Mouse (Mus musculus) myocyte (in vitro differentiated cells): ENCODE measurements at regions not wholly inside any gene's neighbourhood (a gene's known extent, or its start where the extent isn't known, plus 50 kb on each side); places are given as distances from the start of the nearest gene placed in this dataset.

Experiments used
- H3K27me3 ChIP-seq: one replicate; pipeline ENCODE4 v1.6.1; 2011; ENCODE audit not compliant: control insufficient read depth, insufficient read depth, insufficient read length
- H3K36me3 ChIP-seq: one replicate; pipeline ENCODE4 v1.6.1; 2011; ENCODE audit not compliant: control insufficient read depth, insufficient read depth
- H3K4me2 ChIP-seq: one replicate; pipeline ENCODE4 v1.6.1; 2011; ENCODE audit warnings: low read depth, control low read depth
- H3K4me3 ChIP-seq: one replicate; pipeline ENCODE4 v1.5.1; 2011; ENCODE audit warnings: mild to moderate bottlenecking, control low read depth, moderate library complexity
- H3K79me2 ChIP-seq: one replicate; pipeline ENCODE4 v1.6.1; 2011; ENCODE audit not compliant: control insufficient read depth, insufficient read depth
- H3ac ChIP-seq: one replicate; pipeline ENCODE4 v1.6.1; 2011; ENCODE audit not compliant: control insufficient read depth, insufficient read length
- CEBPB ChIP-seq: IDR thresholded peaks from 2 replicates; pipeline ENCODE4 v1.6.1; 2011; ENCODE audit warnings: mild to moderate bottlenecking, moderate library complexity; ENCODE audit not compliant: poor library complexity, insufficient read depth, severe bottlenecking
- E2F4 ChIP-seq: IDR thresholded peaks from one replicate; pipeline ENCODE4 v1.6.1; 2011; ENCODE audit warnings: mild to moderate bottlenecking, control low read depth, moderate library complexity; ENCODE audit not compliant: insufficient read depth
- MAX ChIP-seq: IDR thresholded peaks from one replicate; pipeline ENCODE4 v1.6.1; 2011; ENCODE audit warnings: low read depth, mild to moderate bottlenecking, control low read depth
- MYOD1 ChIP-seq, 3 experiments: IDR thresholded peaks; one replicate each; pipeline ENCODE4 v1.6.1; 2011; ENCODE audit warnings: control low read depth in 2 of 3, low read depth in 2 of 3, mild to moderate bottlenecking in 2 of 3, moderate library complexity in 1 of 3; ENCODE audit not compliant: insufficient read length in 2 of 3, control insufficient read depth in 1 of 3
- MYOG ChIP-seq, 3 experiments: IDR thresholded peaks; one replicate each; pipeline ENCODE4 v1.6.1; 2011; ENCODE audit warnings: control low read depth in 2 of 3, low read depth in 2 of 3, mild to moderate bottlenecking in 2 of 3; ENCODE audit not compliant: insufficient read length in 2 of 3, control insufficient read depth in 1 of 3, insufficient read depth in 1 of 3
- POLR2A ChIP-seq: IDR thresholded peaks from one replicate; pipeline ENCODE4 v1.6.1; 2011; ENCODE audit warnings: low read depth, mild to moderate bottlenecking, control low read depth, moderate library complexity; ENCODE audit not compliant: insufficient read length
- POLR2AphosphoS2 ChIP-seq: IDR thresholded peaks from one replicate; pipeline ENCODE4 v1.6.1; 2011; ENCODE audit warnings: low read depth, control low read depth; ENCODE audit not compliant: insufficient read length
- REST ChIP-seq: IDR thresholded peaks from one replicate; pipeline ENCODE4 v1.6.1; 2011; ENCODE audit warnings: mild to moderate bottlenecking, control low read depth, moderate library complexity; ENCODE audit not compliant: insufficient read depth, insufficient read length
- SRF ChIP-seq: IDR thresholded peaks from one replicate; pipeline ENCODE4 v1.6.1; 2011; ENCODE audit warnings: low read depth; ENCODE audit not compliant: control insufficient read depth, insufficient read length
- TCF12 ChIP-seq: IDR thresholded peaks from one replicate; pipeline ENCODE4 v1.6.1; 2011; ENCODE audit warnings: mild to moderate bottlenecking, control low read depth; ENCODE audit not compliant: poor library complexity, insufficient read depth, severe bottlenecking
- TCF3 ChIP-seq: IDR thresholded peaks from one replicate; pipeline ENCODE4 v1.6.1; 2011; ENCODE audit warnings: low read depth, control low read depth; ENCODE audit not compliant: insufficient read length
- USF1 ChIP-seq: IDR thresholded peaks from one replicate; pipeline ENCODE4 v1.6.1; 2011; ENCODE audit warnings: low read depth, mild to moderate bottlenecking, control low read depth, moderate library complexity

GRCm38 (mm10) chr13:39226829-39227228 lies 266.2 kb upstream of the Slc35b3 start:
- no peaks in the 10 kb centered on the region for H3K36me3 ChIP-seq
- H3K79me2 ChIP-seq, result no peaks in the 10 kb centered on the region
- H3K4me3 ChIP-seq, result no peak overlapping the region
- no peak overlapping the region for H3ac ChIP-seq
- TF ChIP-seq POLR2A (no peak), TCF3 (no peak), REST (no peak), USF1 (no peak), MYOD1 (IDR thresholded peaks at IDR 0.05; ENCODE audit: control insufficient read depth in 1 of 3, insufficient read length in 2 of 3, low read depth in 2 of 3) (no peak), MYOG (IDR thresholded peaks at IDR 0.05; ENCODE audit: control insufficient read depth in 1 of 3, insufficient read depth in 1 of 3, insufficient read length in 2 of 3, low read depth in 2 of 3) (no peak), E2F4 (no peak)
- H3K27me3 ChIP-seq, result no peaks in the 10 kb centered on the region
- H3K4me2 ChIP-seq, result no peak overlapping the region

- H3K4me3 ChIP-seq, result no peak overlapping the region
- TF ChIP-seq SRF (no peak), MYOD1 (IDR thresholded peaks at IDR 0.05; ENCODE audit: control insufficient read depth in 1 of 3, insufficient read length in 2 of 3, low read depth in 2 of 3) (no peak), TCF12 (no peak), E2F4 (no peak), CEBPB (no peak), POLR2A (no peak), USF1 (no peak), POLR2AphosphoS2 (no peak), MYOG (IDR thresholded peaks at IDR 0.05; ENCODE audit: control insufficient read depth in 1 of 3, insufficient read depth in 1 of 3, insufficient read length in 2 of 3, low read depth in 2 of 3) (no peak), REST (no peak), TCF3 (no peak), MAX (no peak)
- no peaks in the 10 kb centered on the region for H3K79me2 ChIP-seq
- no peaks in the 10 kb centered on the region for H3K36me3 ChIP-seq
- no peak overlapping the region for H3K4me2 ChIP-seq
- H3K27me3 ChIP-seq, result no peaks in the 10 kb centered on the region
- H3ac ChIP-seq, result no peak overlapping the region
Measured at GRCm38 (mm10) chr13:39225651-39226050, 265.0 kb upstream of the Slc35b3 start.

GRCm38 (mm10) chr13:39211076-39211475 lies 250.4 kb upstream of the Slc35b3 start:
- Histone ChIP-seq H3ac (no peak overlapping the region), H3K27me3 (no peaks in the 10 kb centered on the region), H3K79me2 (no peaks in the 10 kb centered on the region), H3K4me3 (no peak overlapping the region), H3K36me3 (no peaks in the 10 kb centered on the region), H3K4me2 (no peak overlapping the region)
- TF ChIP-seq TCF12 (no peak), POLR2AphosphoS2 (no peak), MYOD1 (IDR thresholded peaks at IDR 0.05; ENCODE audit: control insufficient read depth in 1 of 3, insufficient read length in 2 of 3, low read depth in 2 of 3) (no peak), USF1 (no peak), E2F4 (no peak), CEBPB (no peak), MYOG (IDR thresholded peaks at IDR 0.05; ENCODE audit: control insufficient read depth in 1 of 3, insufficient read depth in 1 of 3, insufficient read length in 2 of 3, low read depth in 2 of 3) (no peak), TCF3 (no peak), REST (no peak), MAX (no peak), POLR2A (no peak), SRF (no peak)

GRCm38 (mm10) chr13:39183715-39184179 lies 223.1 kb upstream of the Slc35b3 start:
- H3K4me2 ChIP-seq, result no peak overlapping the region
- no peak overlapping the region for H3ac ChIP-seq
- H3K36me3 ChIP-seq, result no peaks in the 10 kb centered on the region
- no peak for TF ChIP-seq SRF
- TF ChIP-seq MYOD1 (IDR thresholded peaks at IDR 0.05; ENCODE audit: control insufficient read depth in 1 of 3, insufficient read length in 2 of 3, low read depth in 2 of 3), result no peak
- no peak for TF ChIP-seq USF1
- TF ChIP-seq CEBPB, result no peak
- no peak for TF ChIP-seq E2F4
- no peak for TF ChIP-seq MAX
- TF ChIP-seq TCF12, result no peak
- no peak for TF ChIP-seq MYOG (IDR thresholded peaks at IDR 0.05; ENCODE audit: control insufficient read depth in 1 of 3, insufficient read depth in 1 of 3, insufficient read length in 2 of 3, low read depth in 2 of 3)
- TF ChIP-seq REST, result no peak
- H3K4me3 ChIP-seq, result no peak overlapping the region
- H3K79me2 ChIP-seq, result no peaks in the 10 kb centered on the region
- H3K27me3 ChIP-seq, result no peaks in the 10 kb centered on the region

GRCm38 (mm10) chr13:39161980-39162379 lies 201.3 kb upstream of the Slc35b3 start:
- no peaks in the 10 kb centered on the region for H3K79me2 ChIP-seq
- H3K36me3 ChIP-seq, result no peaks in the 10 kb centered on the region
- no peaks in the 10 kb centered on the region for H3K27me3 ChIP-seq
- no peak overlapping the region for H3K4me3 ChIP-seq
- H3ac ChIP-seq, result no peak overlapping the region
- no peak overlapping the region for H3K4me2 ChIP-seq
- TF ChIP-seq TCF12 (no peak), REST (no peak), MAX (no peak), CEBPB (no peak), E2F4 (no peak)
